Mouse (Mus musculus) cerebellum, postnatal 36 days (tissue): ENCODE data around the gene Gm20388.
"Not testable (repeated sequence)": the region's sequence is repeated elsewhere in the genome, so short reads cannot be mapped to it uniquely, and the experiment has no call there.

ENCODE experiments used
- DNase-seq, 2 experiments: peaks; one replicate each; pipeline ENCODE4 v3.0.0; 2021 to 2022; ENCODE audit warnings: mixed read lengths in 2 of 2

Gm20388 gene

GRCm38 (mm10) chr8:123992587-123992986 is 4081.9 kb downstream of the Gm20388 start:
- no peak for DNase-seq

DNA sequence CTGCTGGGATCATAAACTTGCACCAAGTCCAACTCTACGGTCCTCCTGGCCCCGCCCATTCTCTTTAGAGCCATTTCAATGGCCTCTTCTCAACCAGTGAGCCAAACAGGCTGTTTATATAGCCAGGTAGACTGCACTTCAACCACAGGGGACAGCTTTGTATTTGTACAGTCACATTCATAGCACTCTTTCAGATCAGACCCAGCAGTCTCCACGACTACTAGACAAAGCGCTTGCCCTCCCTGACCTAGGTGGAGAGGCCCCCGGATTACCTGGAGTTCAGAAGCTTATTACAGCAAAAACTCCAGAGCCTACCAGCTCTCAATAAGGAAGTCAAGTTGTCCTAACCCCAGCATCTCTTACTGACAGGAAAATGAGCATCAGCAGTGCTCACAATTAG is 4083.0 kb downstream of the Gm20388 start:
- DNase-seq = no peak

- no peak for DNase-seq
These were observed 4083.4 kb downstream of the Gm20388 start for GRCm38 (mm10) chr8:123993997-123994396.

- DNase-seq = no peak
These were observed 4088.9 kb downstream of the Gm20388 start for GRCm38 (mm10) chr8:123999568-123999967.

GRCm38 (mm10) chr8:124002546-124003108 is 4092.0 kb downstream of the Gm20388 start:
- DNase-seq = no peak

DNA sequence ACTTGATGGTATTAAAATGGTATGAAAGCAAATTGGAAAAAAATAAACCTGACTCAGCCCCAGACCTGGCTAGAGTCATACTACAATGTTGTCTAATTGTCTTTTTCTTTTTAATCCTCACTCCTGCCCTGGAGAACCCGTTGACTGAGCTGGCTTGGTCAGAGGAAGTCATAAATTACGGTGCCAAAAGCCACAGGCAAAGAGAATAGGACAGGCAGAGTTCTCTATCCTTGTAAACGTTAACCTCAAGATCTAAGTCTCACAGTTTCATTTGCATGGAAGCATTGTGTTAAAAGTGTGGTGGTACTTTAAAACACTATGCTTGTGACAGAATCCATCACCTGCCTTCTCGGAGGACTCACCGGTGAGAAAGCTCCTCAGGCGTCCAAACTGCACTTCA is 4097.2 kb downstream of the Gm20388 start:
- no peak for DNase-seq

GRCm38 (mm10) chr8:124011580-124011979 is 4100.9 kb downstream of the Gm20388 start:
- DNase-seq = no peak

DNA sequence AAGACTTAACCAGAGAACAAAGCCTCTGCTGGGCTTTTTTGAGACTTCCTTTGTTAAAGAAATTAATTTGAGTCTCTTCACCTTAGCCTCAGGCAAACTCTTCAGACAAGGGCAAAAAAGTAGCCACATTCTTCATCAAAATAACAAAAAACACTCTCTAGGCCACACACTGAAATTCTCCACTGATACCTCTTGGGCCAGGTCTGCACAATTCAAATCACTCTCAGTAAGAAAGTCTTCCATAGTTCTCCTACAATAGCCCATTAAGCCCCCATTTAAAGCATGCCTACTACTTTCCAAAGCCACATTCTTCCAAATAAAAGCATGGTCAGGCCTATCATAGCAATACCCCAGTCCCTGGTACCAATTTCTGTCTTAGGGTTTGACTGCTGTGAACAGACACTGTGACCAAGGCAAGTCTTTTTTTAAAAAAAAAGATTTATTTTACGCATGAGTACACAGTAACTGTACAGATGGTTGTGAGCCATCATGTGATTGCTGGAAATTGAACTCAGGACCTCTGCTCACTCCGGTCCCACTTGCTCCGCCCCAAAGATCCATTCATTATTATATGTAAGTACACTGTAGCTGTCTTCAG is 4101.4 kb downstream of the Gm20388 start:
- DNase-seq = no peak

- DNase-seq = not testable (repeated sequence)
These were observed 4103.7 kb downstream of the Gm20388 start for GRCm38 (mm10) chr8:124014299-124014698.

GRCm38 (mm10) chr8:124014751-124015150 is 4104.1 kb downstream of the Gm20388 start:
- DNase-seq = no peak

DNA sequence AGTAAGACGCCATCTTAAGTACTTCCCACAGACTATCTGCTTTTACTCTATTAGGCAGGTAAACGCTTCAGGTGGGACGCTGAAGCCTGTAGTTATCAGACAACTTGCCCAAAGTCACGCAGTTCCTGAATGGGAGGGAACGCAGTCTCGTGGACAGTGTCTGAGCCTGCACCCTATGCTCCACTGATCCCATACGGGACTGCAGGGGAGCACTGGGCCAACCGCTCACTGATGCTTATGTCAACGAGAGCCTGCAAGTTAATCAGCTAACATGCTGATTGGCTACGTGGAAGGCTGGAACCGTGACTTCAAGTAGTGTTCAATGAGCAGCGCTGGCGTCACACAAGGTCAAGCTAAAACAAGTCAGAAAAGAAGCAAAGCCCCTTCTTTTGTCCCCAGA is 4109.1 kb downstream of the Gm20388 start:
- DNase-seq = no peak

DNA sequence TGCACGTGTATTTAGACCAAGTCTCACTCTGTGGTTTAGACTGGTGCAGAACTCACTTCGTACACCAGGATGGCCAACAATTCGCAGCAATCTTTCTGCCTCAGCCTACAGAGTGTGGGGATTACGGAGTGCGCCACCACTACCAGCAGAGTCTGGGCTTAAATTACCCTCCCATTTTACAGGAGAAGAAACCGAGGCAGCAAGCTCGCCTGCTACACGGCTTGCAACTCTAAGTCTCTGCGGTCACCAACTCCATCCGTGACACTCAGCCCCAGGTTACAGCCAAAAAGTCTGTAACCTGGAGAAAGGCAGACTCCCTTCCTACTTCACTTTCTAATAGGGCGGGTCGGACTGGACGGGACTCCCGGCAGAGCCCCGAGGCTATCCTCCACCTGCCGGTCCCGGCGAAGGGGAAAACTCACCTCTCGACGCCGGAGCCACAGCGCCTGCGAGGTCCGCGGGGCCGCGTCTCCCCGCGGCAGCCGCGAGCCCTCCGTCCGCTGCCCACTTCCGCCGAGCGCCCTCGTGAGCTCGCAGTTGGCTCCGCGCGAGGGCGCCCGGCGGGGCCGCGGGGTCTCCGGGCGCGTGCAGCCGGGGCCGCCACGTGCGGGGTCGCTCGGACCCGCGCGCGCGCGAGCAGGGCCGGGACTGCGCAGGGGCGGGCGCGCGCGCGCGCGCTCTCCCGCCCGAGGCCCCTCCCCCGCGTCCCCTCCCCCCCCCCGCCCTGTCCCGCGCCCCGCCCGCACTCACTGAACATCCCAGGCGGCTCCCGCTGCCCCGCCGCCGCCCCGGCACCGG is 4110.0 kb downstream of the Gm20388 start:
- no peak for DNase-seq

GRCm38 (mm10) chr8:124021237-124022227 is 4110.9 kb downstream of the Gm20388 start, which contains the start of the genes Taf5l and Urb2:
Gene Taf5l, minus strand, starts transcription at chr8:124021397.
Gene Urb2, plus strand, starts transcription at chr8:124021508.
- peak; percentile 93 to 95 for DNase-seq

GRCm38 (mm10) chr8:124026265-124026664 is 4115.6 kb downstream of the Gm20388 start:
- DNase-seq = not testable (repeated sequence)

GRCm38 (mm10) chr8:124027831-124028230 is 4117.2 kb downstream of the Gm20388 start:
- peak; percentile 44 to 66 for DNase-seq

- no peak for DNase-seq
These were observed 4122.8 kb downstream of the Gm20388 start for GRCm38 (mm10) chr8:124033400-124033799.

DNA sequence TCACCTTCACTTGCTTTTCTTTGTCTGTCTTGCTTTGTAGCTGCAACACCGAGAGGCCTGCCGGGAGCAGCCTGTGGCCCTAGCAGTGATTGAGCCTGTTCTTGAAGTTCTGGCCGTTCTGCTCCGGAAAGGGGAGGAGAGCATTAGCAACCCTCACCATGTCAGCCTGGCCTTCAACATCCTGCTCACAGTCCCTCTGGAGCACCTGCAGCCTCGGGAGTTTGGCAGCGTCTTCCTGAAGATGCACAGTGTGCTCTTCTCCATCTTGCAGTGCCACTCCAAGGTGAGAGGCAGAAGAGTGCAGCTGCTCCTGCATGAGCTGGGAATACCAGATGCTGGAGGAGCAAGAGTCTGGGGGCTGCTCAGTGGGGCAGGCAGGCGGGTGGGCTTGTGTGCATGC is 4127.5 kb downstream of the Gm20388 start:
- DNase-seq = no peak

GRCm38 (mm10) chr8:124039351-124039750 is 4128.7 kb downstream of the Gm20388 start:
- no peak for DNase-seq

GRCm38 (mm10) chr8:124042201-124042600 is 4131.6 kb downstream of the Gm20388 start:
- DNase-seq = peak in 1 of 2 experiments; percentile 19

- DNase-seq = no peak
These were observed 4133.8 kb downstream of the Gm20388 start for GRCm38 (mm10) chr8:124044421-124044820.

- DNase-seq = no peak
These were observed 4134.3 kb downstream of the Gm20388 start for GRCm38 (mm10) chr8:124044931-124045330.

- DNase-seq = no peak
These were observed 4135.2 kb downstream of the Gm20388 start for GRCm38 (mm10) chr8:124045856-124046255.

DNA sequence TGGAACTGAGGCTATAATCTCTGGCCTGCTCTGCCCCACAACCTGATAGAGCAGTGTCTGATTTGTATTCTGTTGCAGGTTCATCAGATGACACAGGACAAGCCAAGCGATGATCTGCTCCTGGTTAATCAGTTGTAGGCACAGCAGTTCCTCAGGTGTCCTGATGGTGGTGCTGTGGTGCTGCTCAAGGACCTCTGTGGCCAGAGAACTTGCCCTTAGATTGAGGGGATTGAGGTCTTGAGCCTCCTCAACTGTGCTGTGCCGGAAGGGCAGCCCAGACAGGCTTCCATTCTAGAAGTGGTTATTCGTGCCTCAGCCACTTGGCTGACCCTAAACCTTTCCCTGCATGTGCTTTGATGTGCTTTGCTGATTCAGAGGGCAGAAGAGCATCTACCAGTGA is 4141.5 kb downstream of the Gm20388 start:
- DNase-seq = peak; percentile 79 to 83
